Mouse (Mus musculus): ENCODE data around the gene Nrarp. TPM values are rescaled to one million over a fixed set of nuclear protein-coding genes. Genes with fewer than 3 reads are reported as not detected.

Nrarp gene
- 23.6 and 24.9 TPM in 2 replicates for polyA plus RNA-seq (2012; rRNA removed)

GRCm38 (mm10) chr2:25180478-25180903 lies at the start of gene Nrarp:
Nrarp (plus strand) TSS chr2:25180758.
- under 1% methylated on average over 35 of the region's 35 CpGs for WGBS
- DNase-seq (ENCODE audit: low read depth, low spot score), result no peak

- 75% methylated on average over 9 of the region's 9 CpGs for WGBS
- no peak for DNase-seq (ENCODE audit: low read depth, low spot score)
Observed at GRCm38 (mm10) chr2:25131601-25132000, 49.0 kb upstream of the Nrarp start.

DNA sequence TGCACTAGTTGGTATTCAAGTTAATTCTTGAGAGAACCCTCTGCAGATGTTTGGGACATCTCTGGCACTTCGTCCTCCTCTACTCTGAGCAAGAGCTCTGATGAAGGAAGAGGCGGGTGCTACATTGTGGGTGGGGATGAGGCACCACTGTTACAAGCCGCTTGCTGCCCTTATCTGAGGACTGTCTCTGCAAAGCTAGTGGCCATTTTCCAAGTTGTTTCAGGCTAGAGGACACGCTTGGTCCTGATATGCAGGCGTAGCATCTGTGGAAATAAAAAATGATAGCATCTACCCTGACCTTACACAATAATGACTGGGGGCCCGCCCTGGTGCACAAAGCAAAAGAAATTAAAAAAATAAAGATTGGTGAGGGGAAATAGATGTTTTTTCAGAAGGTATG lies 42.7 kb upstream of the Nrarp start:
- no peak for DNase-seq (ENCODE audit: low read depth, low spot score)
- WGBS, result 56% methylated on average over 6 of the region's 6 CpGs

- WGBS, result 72% methylated on average over 4 of the region's 4 CpGs
- no peak for DNase-seq (ENCODE audit: low read depth, low spot score)
Observed at GRCm38 (mm10) chr2:25141185-25141584, 39.4 kb upstream of the Nrarp start.

- DNase-seq (ENCODE audit: low read depth, low spot score), result no peak
- WGBS, result 81% methylated on average over 5 of the region's 5 CpGs
Observed at GRCm38 (mm10) chr2:25141921-25142320, 38.6 kb upstream of the Nrarp start.

GRCm38 (mm10) chr2:25145346-25145745 lies 35.2 kb upstream of the Nrarp start:
- WGBS, result 74% methylated on average over 6 of the region's 6 CpGs
- DNase-seq (ENCODE audit: low read depth, low spot score), result no peak

DNA sequence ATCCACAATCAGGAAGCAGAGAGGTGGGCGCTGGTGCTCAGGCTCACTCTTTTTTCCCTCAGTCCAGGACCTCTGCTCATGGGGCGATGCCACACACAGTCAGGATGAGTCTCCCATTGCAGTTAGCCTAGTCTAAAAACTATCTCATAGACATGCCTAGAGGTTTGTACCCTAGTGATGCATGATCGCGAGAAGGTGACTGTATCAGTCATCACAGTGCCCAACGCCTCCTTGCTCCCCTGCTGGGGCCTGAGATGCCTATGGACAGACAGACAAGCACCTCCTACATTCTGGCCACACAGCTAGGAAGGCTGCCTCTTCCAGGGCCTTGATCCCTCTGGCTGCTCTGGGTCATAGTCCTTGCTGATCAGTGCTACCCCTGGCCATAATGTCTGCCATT lies 33.2 kb upstream of the Nrarp start:
- WGBS, result 85% methylated on average over 5 of the region's 5 CpGs

DNA sequence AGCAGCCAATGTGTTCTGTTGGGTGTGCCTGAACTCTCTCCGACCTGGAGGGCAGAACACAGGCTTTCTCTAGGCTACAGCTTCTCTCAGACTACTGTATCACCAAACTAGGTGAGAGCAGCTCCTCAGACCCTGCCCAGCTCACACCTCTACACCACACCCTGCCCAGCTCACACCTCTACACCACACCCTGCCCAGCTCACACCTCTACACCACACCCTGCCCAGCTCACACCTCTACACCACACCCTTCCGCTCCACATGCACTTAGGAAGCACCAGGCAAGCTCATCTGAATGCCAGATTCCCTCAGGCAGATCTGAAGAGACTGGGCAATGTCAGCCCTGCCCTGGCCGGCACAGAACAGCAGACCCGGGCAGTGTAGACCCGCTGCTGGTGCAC lies 32.7 kb upstream of the Nrarp start:
- no peak for DNase-seq (ENCODE audit: low read depth, low spot score)
- WGBS, result 67% methylated on average over 5 of the region's 5 CpGs

More for the DNA sequence above, 33.2 kb upstream of the Nrarp start:
- no peak for DNase-seq (ENCODE audit: low read depth, low spot score)

- 52% methylated on average over 2 of the region's 2 CpGs for WGBS
- no peak for DNase-seq (ENCODE audit: low read depth, low spot score)
Observed at GRCm38 (mm10) chr2:25149643-25150042, 30.9 kb upstream of the Nrarp start.

GRCm38 (mm10) chr2:25151280-25151956 lies 29.1 kb upstream of the Nrarp start:
- no peak for DNase-seq (ENCODE audit: low read depth, low spot score)
- WGBS, result 80% methylated on average over 4 of the region's 4 CpGs

GRCm38 (mm10) chr2:25156177-25156576 lies 24.4 kb upstream of the Nrarp start:
- DNase-seq (ENCODE audit: low read depth, low spot score), result no peak

DNA sequence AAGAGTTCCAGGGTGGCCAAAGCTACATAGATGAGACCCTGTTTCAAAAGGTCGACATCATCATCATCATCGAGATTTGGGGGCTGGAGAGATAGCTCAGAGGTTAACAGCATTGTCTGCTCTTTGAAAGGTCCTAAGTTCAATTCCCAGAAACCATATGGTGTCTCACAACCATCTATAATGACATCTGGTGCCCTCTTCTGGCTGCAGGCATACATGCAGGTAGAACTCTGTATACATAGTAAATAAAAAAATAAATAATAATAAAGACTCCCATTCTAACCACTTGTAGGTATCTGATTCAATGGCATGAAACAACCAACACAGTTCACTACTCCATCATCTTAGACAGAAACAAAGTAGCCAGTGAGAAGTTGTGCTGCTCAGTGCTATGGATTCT lies 23.6 kb upstream of the Nrarp start:
- WGBS, result 24% methylated on average over 2 of the region's 2 CpGs
- DNase-seq (ENCODE audit: low read depth, low spot score), result no peak

More at GRCm38 (mm10) chr2:25156177-25156576, 24.4 kb upstream of the Nrarp start:
- WGBS, result 55% methylated on average over 3 of the region's 3 CpGs

- 60% methylated on average over 2 of the region's 2 CpGs for WGBS
- no peak for DNase-seq (ENCODE audit: low read depth, low spot score)
Observed at GRCm38 (mm10) chr2:25157655-25158054, 22.9 kb upstream of the Nrarp start.

- no peak for DNase-seq (ENCODE audit: low read depth, low spot score)
- WGBS, result 19% methylated on average over 4 of the region's 4 CpGs
Observed at GRCm38 (mm10) chr2:25167481-25167880, 13.1 kb upstream of the Nrarp start.

DNA sequence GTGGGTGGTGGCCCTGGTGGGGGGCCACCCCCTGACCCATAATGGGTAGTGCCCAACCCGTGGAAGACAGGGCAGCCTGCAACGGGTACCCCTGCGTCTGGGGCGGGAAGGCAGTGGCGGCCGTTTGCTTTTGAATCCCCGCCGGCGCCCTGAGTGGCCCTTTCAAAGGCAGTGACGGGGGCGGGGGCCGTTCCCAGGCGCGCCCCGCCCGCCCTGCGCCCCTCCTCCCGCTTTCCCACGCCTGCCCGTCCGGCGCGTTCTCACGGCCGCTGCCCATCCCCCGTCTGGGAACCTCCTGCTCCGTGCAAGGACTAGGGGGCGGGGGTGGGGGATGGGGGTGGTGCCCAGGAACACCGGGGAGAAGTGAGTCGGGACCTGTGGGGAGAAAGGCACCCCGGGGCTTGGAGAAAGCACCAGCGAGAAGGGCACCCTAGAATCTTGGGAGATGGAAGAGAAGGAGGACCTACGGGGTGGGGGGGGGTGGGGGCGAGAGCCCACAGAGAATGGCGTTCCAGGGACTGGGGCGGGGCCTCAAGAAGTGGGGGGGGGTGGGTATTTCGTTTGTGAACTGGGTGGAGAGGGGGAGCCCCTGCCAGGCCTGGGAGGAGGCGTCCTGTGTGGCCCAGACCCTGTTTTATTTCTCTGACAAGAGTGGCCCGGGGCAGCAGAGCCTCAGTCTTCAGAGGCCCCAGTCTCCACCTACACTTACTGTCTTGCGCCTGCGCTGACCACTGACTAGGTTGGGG lies 12.5 kb upstream of the Nrarp start:
- DNase-seq (ENCODE audit: low read depth, low spot score), result no peak
- 3% methylated on average over 32 of the region's 41 CpGs for WGBS

DNA sequence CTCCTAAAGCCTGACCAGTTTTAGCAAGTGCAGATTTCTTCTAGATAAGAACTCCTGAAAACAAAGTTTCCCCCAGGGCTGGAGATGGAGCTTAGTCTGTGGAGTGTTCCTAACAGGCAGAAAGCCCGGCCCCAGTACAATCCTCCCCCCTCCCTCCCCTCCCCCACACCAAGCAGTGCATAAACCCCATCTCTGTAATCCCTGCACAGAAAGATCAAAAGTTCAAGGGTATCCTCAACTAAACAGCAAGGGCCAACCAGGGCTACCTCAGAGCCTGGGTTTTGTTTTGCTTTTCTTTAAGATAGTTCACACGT lies 11.9 kb upstream of the Nrarp start:
- 17% methylated on average over 2 of the region's 2 CpGs for WGBS
- no peak for DNase-seq (ENCODE audit: low read depth, low spot score)

GRCm38 (mm10) chr2:25169778-25170177 lies 10.8 kb upstream of the Nrarp start:
- 48% methylated on average over 5 of the region's 5 CpGs for WGBS
- no peak for DNase-seq (ENCODE audit: low read depth, low spot score)

GRCm38 (mm10) chr2:25170326-25171100 lies 10.0 kb upstream of the Nrarp start:
- WGBS, result 32% methylated on average over 10 of the region's 10 CpGs
- DNase-seq (ENCODE audit: low read depth, low spot score), result no peak

DNA sequence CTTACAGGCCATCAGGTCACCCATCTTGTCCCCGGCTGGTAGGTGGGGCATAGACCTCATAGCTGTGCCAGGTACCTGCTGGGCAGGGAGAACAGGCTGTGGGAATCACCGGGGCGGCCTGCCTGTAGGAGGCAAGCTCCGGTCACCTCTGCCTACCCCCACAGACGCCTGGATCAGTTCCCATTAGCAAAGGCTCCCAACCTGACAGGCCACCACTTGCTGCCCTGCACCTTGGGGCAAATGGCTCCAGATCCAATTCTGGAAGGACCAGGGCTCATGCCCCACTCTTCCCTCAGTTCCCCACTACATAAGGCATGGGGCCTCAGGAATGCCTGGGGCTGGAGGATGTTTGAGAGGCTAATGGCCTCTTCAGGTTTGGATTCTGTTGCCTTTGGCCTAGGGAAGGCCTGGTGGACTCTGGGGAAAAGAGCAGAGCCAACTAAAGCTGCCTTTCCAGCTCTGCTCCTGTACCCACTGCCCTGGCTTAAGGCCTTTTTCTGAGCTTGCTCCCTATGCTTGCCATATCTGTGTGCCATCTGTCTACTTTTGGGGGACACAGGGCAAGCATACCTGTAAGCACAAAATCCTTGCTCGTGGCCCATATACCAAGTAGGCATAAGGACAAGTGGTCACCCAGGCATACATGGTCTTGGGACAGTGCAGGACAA lies 9.3 kb upstream of the Nrarp start:
- WGBS, result 57% methylated on average over 6 of the region's 6 CpGs
- DNase-seq (ENCODE audit: low read depth, low spot score), result no peak

- DNase-seq (ENCODE audit: low read depth, low spot score), result no peak
Observed at GRCm38 (mm10) chr2:25171769-25172153, 8.8 kb upstream of the Nrarp start.

More at GRCm38 (mm10) chr2:25171769-25172153, 8.8 kb upstream of the Nrarp start:
- WGBS, result 71% methylated on average over 1 of the region's 1 CpGs
